Mouse (Mus musculus): Measurements from ENCODE around the gene Sytl3. TPM values are rescaled to one million over a fixed set of nuclear protein-coding genes. Genes with fewer than 3 reads are reported as not detected.
"Not testable (repeated sequence)": the region's sequence is repeated elsewhere in the genome, so short reads cannot be mapped to it uniquely, and the experiment has no call there.

Gene Sytl3
- total RNA-seq, 2 experiments from 2014 or later = 0.32 to 0.70 TPM

DNA sequence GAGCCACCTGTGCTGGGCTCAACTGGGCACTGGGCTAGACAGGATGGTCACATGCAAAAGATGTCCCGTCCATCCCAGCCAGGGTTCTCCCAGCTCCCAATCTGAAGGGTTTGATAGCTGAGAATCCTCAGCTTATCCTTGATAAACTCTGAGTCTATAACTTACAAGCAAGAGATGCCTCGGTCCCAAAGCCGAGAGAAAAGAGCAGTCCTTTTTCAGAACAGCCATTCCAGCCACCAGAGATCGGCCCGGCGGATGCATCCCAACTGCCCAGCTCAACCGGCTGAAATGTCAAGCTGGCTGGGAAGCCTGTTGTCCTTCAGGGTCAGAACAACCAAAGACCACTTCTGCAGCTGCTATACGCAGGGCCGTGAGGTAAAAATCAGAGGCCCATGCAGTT is 14.7 kb upstream of the Sytl3 start:
- DNase-seq (ENCODE audit: low spot score in 2 of 2); intact Hi-C loops (cut with DNase I): not testable (repeated sequence)

DNA sequence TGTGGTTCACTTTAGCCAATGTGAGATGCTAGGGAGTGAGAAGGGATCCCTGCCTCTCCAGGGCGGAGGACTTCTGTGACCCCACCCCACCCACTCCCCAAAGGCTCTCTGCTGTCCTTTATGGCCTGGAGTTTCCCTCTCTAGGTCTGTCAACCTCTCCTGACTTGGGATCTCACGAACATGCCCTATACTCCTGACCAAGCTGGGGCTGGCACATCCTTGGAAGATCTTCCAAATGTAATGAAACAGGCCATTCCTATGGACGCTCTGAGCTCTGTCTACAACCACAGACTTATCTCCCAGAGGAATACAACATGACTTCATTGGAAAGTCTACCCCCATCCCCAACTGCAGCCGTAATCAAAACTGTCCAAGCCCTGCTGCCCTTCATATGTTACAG is 14.2 kb upstream of the Sytl3 start:
- DNase-seq (ENCODE audit: low spot score in 2 of 2); intact Hi-C loops (cut with DNase I): not testable (repeated sequence)

DNA sequence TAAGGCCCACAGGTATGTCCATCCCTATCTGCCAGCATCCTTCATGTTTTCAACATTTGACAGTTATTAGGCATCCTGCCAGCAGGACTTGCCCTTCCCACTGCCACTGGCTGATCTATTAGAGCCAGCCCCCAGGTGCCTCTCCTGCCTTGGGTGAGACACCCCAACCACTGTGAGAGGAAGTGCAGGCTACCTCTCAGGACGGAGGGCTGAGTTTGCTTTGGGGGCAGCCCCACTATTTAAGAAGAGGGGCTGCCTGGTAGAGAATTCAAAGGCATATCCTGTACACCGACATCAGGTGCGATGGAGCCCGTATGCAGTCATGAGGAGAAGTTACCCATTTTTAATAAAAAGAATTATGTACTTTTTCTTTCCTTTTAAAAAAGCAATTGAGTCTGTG is 13.2 kb upstream of the Sytl3 start:
- intact Hi-C loops (cut with DNase I); DNase-seq (ENCODE audit: low spot score in 2 of 2): not testable (repeated sequence)

DNA sequence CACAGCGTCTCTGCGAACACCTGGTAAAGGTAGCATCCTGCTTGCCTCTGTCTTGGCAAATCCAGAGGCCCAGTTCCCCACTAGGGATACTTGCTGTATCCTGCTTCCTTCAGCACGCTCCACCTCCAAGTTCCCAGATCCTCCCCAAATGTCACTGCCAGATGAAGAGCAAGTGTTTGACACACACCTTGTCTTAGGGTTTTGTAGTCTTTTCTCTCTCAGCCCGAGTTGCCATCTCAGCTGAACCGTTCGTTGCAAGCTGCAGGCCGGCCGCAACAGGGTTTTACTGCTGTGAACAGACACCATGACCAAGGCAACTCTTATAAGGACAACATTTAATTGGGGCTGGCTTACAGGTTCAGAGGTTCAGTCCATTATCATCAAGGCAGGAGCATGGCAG is 12.1 kb upstream of the Sytl3 start:
- intact Hi-C loops (cut with DNase I); DNase-seq (ENCODE audit: low spot score in 2 of 2): not testable (repeated sequence)

DNA sequence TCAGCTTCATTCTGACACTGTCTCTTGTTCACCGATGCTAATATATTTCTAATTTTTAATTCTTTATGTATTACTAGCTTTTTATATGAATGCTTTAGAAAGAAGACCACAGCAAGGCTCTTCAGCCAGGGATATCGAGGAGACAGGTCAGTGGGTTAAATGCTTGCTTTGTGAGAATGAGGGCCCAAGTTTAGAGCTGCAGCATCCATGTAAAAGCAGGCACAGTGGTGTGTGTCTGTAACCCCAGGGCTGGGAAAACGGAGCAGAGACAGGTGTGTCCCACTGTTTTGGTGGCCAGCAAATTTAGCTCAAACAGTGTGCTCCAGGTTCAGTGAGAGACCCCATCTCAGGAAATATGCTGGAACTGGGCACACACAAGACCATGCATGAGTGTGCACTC is 11.4 kb upstream of the Sytl3 start:
- intact Hi-C loops (cut with DNase I); DNase-seq (ENCODE audit: low spot score in 2 of 2): not testable (repeated sequence)

DNA sequence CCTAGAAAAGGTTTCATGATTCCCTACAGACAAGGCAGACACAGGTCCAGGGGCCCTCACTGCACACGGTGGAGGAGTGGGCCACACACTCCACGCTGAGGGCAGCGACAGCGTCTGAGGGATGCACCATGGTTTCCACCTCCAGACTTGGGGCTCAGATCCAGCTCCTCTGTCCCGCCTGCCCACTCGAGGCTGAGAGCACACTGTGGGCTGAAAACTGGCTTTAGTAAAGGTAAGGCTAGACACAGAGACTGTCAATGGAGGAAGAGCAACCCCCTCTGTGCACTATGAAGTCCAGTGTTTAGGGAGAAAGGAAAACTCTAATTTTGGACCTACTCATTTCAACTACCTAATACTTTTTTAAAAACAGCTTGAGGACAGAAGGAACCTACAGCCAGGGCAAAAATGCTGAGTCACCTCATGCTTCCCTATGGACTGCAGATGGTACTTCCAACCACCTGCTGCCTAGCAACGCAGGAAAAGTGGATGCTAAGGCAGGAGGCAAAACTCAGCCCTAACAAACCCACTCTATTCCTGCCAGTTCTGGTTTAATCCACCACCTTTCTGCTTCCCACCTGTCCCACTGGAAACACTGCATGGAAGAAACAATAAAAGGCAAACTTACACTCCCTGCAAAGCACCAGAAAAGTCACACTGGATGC is 7.9 kb upstream of the Sytl3 start:
- intact Hi-C loops (cut with DNase I) = not testable (repeated sequence)
- DNase-seq (ENCODE audit: low spot score in 2 of 2) = peak in 1 of 2 experiments; percentile 69

DNA sequence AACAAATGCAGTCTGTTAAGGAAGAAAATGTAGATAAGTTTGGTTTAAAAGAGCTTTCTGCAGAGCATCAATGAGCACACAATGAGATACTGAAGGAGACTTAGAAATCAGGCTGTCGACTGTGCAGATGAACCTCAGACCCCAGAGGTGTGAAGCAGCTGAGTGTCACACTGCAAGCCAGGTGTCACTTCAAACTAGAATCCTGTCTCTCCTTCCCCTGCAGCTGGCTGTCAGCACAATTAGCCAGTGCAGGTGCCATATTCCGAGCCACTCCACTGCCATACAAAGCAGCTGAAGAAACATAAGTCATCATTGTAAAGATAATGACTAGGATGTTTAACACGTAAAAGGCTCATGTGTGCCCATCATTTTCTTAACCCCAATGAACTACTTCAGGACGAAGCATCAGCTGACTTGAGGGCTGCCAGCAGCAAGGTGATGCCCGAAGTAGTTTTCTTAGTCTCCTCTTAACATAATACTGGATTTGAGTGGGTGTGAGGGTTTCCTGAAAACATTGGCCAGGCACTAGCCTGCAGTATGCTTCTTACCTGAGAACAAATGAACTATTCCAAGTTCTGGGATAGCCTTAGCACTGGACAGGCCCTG is 5.4 kb upstream of the Sytl3 start:
- intact Hi-C loops (cut with DNase I); DNase-seq (ENCODE audit: low spot score in 2 of 2): not testable (repeated sequence)

DNA sequence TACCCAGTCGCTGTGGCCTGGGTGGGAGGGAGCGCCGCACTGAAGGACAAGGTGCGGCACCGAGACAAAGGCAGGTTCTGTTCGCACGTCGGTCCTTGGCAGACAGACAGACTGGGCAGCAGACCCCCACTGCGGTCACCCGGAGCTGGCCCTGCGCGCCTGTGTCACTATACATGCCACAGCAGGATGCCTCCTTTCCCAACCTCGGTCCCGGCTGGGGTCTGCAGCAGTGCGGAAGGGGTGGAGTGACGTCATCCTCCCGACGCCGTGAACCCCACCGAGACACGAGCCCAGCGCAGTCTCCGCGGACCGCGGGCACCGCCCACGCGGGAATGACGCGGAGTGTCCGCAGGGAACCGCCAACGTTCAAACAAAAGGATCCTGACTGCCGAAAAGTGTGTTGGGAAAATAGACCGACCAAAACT is 3.8 kb upstream of the Sytl3 start:
- DNase-seq (ENCODE audit: low spot score in 2 of 2) = peak; percentile 73 to 82
- intact Hi-C loops (cut with DNase I) = not testable (repeated sequence)

DNA sequence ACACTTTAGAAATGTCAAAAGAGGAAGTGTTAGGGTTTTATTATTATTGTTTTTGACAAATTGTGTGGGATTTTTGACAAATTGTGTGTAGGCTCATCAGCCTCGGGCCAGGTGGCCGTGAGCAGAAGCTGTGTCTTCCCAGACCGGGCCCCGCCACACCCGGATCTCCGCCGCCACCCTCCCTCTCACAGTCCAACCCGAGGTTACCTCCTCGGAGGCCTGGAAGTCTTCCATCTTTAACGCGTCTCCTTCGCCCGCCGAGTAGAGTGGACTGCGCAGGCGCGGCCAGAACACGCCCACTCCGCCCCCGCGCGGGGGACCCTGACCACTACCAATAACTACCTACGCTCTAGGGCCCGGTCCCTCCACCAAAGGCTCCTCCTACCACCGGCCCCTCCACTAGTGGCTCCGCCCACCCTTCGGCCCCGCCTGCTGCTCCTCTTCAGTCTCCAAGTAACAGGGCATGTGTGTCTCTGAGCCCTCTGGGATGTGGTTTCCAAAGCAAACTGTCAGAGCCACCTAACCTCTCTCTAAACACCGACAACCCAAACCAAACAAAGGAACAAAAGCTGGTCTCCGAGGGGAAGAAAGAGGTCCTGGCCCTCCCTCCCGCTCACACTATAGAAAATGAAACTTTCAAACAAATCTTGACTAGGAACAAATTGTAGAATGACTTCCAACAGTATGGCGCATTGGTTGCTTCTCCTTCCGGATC is 3.2 kb upstream of the Sytl3 start, which contains the start of gene Dynlt1f:
Dynlt1f (minus strand) TSS at position 334 of the 715 bp plus-strand sequence.
- intact Hi-C loops (cut with DNase I) = not testable (repeated sequence)

DNA sequence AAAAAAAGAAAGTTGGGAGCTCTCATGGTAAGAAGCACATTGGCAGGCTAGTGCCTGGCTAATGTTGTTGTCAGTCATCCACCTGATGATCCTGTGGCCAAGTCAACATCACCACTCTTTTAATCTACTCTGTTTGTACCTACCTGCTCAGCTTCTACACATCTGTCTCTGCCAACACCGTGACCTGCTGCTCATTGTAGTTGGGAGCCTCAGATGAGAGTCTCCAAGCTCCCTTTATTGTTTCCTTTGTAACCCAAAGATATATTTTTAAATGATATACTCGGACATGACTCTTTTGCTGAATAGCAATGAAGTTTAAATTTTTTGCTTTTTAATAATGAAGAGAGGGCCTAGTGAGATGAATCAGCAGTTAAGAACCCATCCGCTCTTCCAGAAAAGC is 2.4 kb upstream of the Sytl3 start:
- intact Hi-C loops (cut with DNase I); DNase-seq (ENCODE audit: low spot score in 2 of 2): not testable (repeated sequence)

More for the DNA sequence above, 3.2 kb upstream of the Sytl3 start, which contains the start of gene Dynlt1f:
- peak; percentile 54 to 66 for DNase-seq (ENCODE audit: low spot score in 2 of 2)

DNA sequence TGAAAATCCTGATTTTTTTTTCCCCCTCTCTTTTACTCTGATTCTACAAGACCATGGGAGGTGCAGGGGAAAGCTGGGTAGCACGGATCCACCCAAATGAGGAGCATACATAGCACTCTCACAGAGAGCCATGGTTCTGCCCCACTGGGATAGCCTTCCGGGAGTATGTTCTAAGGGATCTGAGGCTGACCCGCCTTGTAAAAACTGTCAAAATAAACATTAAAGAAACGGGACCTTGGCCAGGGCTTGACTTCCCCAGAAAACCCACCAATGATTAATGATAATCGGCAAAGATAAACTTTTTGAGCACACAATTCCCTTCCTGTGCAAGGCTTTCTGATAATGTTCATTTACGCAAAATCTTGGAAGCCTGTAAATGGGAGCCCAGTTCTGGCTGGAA is 1.7 kb downstream of the Sytl3 start:
- DNase-seq (ENCODE audit: low spot score in 2 of 2); intact Hi-C loops (cut with DNase I): not testable (repeated sequence)

DNA sequence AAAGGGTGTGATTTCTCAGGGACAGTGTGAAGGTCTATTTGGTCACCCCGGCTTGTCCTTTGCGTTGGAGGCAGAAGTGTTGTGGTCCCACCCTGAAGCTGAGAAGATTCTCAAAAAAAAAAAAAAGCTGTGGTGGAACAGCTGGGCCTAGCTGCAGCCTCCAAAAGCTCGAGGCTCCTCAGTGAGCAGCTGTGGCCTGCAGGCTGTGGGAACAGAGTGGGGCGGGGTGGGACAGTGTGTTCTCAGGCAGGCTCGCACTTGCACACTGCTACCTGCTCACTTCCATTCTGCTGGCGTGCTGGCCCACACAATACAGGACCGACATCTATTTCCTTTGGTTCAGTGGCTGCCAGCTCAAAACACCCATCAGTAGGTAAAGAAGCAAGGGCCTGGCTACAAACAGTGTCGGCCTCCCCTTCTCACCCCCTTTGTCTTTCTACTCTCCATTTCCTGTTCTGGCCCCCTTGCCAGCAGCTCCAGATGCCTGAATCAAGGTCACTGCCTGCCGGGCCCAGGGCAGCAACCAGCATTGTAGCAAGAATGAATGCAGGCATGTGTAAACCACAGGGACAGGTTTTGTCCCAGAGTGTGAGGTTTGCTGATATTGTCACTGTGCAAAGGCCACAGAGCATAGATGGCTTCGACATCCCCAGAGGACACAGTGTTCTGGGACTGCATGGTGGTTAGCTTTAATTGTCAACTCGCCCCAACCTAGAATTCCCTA is 2.4 kb downstream of the Sytl3 start:
- DNase-seq (ENCODE audit: low spot score in 2 of 2); intact Hi-C loops (cut with DNase I): not testable (repeated sequence)

DNA sequence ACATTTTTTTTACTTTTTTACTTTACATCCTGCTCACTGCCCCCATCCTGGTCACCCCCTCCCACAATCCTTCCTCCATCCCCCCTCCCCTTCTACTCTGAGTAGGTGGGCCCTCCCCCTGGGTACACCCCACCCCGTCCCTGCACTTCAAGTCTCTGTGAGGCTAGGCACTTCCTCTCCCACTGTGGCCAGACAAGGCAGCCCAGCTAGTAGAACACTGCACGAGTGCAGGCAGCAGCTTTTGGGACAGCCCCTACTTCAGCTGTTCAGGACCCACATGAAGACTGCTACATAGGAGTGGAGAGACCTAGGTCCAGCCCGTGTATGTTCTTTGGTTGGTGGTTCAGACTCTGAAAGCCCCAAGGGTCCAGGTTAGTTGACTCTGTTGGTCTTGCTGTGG is 3.9 kb downstream of the Sytl3 start:
- intact Hi-C loops (cut with DNase I); DNase-seq (ENCODE audit: low spot score in 2 of 2): not testable (repeated sequence)

DNA sequence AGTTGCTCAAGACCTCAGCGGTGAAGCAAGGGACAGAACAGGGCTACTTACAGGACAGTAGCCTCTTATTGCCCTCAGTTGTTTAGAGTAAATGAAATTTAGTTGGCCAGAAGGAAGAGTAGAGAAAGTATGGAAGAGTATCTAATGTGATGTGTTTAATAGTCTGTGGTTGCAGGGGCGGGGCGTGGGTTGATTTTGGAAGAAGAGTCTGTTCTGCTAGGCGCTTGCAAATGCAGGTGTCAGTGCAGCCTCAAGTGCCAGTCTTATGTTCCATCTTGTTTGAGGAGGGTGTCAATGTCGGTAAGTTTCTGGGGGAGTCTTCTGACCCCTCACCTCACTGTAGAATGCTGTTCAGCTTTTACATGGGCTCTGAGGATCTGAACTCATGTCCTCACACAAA is 6.5 kb downstream of the Sytl3 start:
- intact Hi-C loops (cut with DNase I); DNase-seq (ENCODE audit: low spot score in 2 of 2): not testable (repeated sequence)

DNA sequence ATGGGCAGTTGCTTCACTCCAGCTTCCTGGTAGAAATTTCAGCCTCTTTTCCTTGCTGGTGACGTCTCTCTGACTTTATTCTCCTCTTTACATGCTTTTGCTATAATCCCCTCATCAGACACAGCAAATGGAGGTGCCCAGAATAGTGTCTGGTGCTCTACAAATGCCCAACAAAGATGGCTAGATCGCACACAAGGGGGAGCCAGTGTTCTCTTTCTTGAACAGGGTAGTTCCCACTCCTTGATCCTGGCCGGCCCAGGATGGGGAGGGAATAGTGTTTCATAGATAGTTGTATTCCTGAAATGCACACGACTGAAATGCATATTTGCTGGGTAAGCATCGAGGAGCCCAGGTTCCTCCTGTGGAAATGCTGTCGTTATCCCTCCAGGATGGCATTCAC is 9.6 kb downstream of the Sytl3 start:
- intact Hi-C loops (cut with DNase I); DNase-seq (ENCODE audit: low spot score in 2 of 2): not testable (repeated sequence)

DNA sequence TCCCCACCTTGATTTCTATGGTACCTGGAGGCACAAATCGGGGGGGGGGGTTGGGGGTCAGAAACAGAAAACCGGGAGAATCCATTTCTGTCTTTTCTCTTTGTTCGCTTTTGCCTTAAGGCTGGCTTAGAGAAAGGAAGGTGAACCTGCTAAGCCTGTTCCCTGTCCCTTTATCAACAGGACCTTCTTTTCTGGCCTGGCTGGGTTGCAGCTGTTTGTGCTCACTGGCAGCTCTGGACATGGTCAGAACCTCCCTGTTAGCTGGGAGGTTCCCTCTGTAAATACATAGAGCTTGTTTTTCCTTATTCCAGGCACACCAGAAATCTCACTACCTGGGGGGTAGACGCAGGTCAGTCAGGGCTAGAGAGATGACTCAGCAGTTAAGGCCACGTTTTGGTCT is 15.4 kb downstream of the Sytl3 start:
- DNase-seq (ENCODE audit: low spot score in 2 of 2); intact Hi-C loops (cut with DNase I): not testable (repeated sequence)

DNA sequence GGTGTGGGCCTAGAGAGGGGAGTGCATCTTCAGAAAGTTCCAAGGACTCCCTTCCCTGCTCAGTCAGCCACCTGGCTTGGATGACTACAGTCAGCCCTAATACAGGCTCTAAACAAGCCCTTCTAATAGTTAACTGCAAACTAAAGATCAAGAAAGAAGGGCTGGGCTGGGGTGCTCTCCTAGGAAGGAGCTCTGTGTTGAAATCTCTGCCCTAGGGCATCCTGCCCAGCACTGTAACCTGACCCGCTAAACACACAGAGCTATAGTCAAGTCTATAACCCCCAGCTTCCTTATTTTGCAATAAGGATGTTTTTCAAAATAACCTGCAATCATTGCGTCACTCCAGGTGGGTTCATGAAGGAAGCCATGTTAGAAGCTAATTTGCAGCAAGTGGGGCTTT is 19.2 kb downstream of the Sytl3 start:
- DNase-seq (ENCODE audit: low spot score in 2 of 2); intact Hi-C loops (cut with DNase I): not testable (repeated sequence)

DNA sequence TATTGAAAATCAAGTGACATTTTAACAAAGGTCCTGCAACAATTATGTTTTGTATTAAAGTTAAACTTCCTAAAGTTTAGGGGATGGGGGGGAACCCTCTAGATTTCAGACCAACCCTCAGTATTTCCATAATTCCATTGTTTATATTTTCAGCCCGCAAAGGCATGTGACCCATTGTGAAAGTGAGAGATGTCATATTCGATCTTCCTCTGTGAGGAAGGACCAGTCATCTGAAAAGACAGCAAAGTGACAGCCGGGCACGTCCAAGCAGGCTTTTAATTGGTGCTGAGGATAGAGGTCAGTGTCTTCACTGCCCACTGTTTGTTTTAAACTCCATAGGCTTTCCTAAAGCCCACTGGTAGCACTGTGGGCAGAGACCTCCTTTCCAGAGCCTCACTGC is 22.8 kb downstream of the Sytl3 start:
- DNase-seq (ENCODE audit: low spot score in 2 of 2); intact Hi-C loops (cut with DNase I): not testable (repeated sequence)

DNA sequence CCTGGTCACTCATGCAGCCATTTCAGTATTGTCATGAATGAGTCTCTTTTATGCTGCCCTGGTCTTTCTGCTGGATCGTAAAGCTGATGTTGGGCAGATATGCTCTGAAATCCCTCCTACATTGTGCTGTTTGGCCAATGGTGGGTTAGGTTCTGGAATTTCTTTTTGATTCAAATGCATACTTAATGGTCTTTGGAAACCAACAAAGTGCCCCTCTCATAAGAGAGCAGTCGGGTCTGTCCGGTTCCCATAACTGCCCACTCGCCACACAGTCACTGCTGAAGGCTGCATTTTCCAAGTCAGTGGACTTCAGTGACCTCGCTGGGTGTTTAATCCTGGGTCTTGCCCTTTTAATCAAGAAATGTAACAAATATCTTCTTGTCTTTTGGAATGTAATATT is 24.8 kb downstream of the Sytl3 start:
- intact Hi-C loops (cut with DNase I); DNase-seq (ENCODE audit: low spot score in 2 of 2): not testable (repeated sequence)
